Mouse (Mus musculus): ENCODE measurements at regions not wholly inside any gene's neighbourhood (a gene's known extent, or its start where the extent isn't known, plus 50 kb on each side); places are given as distances from the start of the nearest gene placed in this dataset. TPM values are rescaled to one million over a fixed set of nuclear protein-coding genes. Genes with fewer than 3 reads are reported as not detected.

GRCm38 (mm10) chr4:137101169-137101568 is 52.6 kb upstream of the Zbtb40 start:
- H3K27ac ChIP-seq (replicated peaks; ENCODE audit: low read depth, low read length) = no peak overlapping the region
- no peak overlapping the region for H3K9ac ChIP-seq (ENCODE audit: low read depth, low read length, severe bottlenecking)
- no peak for TF ChIP-seq POLR2A (IDR thresholded peaks at IDR 0.05; ENCODE audit: borderline replicate concordance, extremely low read depth, insufficient read depth, insufficient read length)
- H3K36me3 ChIP-seq (ENCODE audit: control insufficient read depth, insufficient read depth, low read length) = no peaks in the 10 kb centered on the region
- H3K4me1 ChIP-seq (ENCODE audit: control insufficient read depth, insufficient read depth, low read length) = peaks cover 24% of the 10 kb centered on the region
- H3K4me3 ChIP-seq (replicated peaks; ENCODE audit: low read length) = no peak overlapping the region
- ATAC-seq (ENCODE audit: low FRiP score, low read depth) (no peak), DNase-seq (ENCODE audit: low spot score) (no peak)
- H3K4me2 ChIP-seq (replicated peaks; ENCODE audit: low read depth, low read length, severe bottlenecking) = no peak overlapping the region
- no peaks in the 10 kb centered on the region for H3K27me3 ChIP-seq (ENCODE audit: control insufficient read depth, insufficient read depth, low read length)
- 87% methylated on average over 12 of the region's 12 CpGs for WGBS
- H3K9me3 ChIP-seq (ENCODE audit: control insufficient read depth, low read length) = no peaks in the 10 kb centered on the region

DNA sequence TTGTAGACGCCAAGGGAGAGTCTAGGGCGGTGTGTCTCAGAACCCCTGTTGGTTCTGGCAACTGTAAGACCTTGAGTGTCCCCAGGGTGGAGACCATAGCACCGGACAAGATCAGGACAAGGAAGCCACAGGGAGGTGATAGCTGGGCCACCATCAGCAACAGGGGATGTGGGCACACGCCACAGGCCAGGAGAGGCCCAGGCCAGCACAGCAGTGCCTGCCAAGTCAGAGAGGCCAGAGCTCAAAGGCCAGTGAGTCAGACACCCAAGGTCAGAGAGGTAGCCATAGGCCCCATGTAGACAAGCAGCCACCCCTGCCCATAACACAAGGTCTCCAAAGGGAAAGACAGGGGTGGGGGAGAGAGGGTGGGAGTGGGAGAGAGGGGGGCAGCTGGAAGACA is 52.2 kb upstream of the Zbtb40 start:
- Histone ChIP-seq H3K27ac (replicated peaks; ENCODE audit: low read depth, low read length) (no peak overlapping the region), H3K36me3 (ENCODE audit: control insufficient read depth, insufficient read depth, low read length) (no peaks in the 10 kb centered on the region), H3K9ac (ENCODE audit: low read depth, low read length, severe bottlenecking) (no peak overlapping the region), H3K27me3 (ENCODE audit: control insufficient read depth, insufficient read depth, low read length) (no peaks in the 10 kb centered on the region), H3K4me1 (ENCODE audit: control insufficient read depth, insufficient read depth, low read length) (peaks cover 24% of the 10 kb centered on the region), H3K4me3 (replicated peaks; ENCODE audit: low read length) (no peak overlapping the region), H3K9me3 (ENCODE audit: control insufficient read depth, low read length) (no peaks in the 10 kb centered on the region), H3K4me2 (replicated peaks; ENCODE audit: low read depth, low read length, severe bottlenecking) (no peak overlapping the region)
- WGBS = 91% methylated on average over 4 of the region's 4 CpGs
- DNase-seq (ENCODE audit: low spot score) = no peak
- ATAC-seq (ENCODE audit: low FRiP score, low read depth) = no peak
- no peak for TF ChIP-seq POLR2A (IDR thresholded peaks at IDR 0.05; ENCODE audit: borderline replicate concordance, extremely low read depth, insufficient read depth, insufficient read length)

Small RNAs in the stretch of these regions (microRNA-seq; reads per million reads assigned to microRNA genes)
- gene Gm23263 (not detected), gene Gm25399 (not detected)
